8 mouse cellular contexts compared by ENCODE assay signal in the genomic region with DNA sequence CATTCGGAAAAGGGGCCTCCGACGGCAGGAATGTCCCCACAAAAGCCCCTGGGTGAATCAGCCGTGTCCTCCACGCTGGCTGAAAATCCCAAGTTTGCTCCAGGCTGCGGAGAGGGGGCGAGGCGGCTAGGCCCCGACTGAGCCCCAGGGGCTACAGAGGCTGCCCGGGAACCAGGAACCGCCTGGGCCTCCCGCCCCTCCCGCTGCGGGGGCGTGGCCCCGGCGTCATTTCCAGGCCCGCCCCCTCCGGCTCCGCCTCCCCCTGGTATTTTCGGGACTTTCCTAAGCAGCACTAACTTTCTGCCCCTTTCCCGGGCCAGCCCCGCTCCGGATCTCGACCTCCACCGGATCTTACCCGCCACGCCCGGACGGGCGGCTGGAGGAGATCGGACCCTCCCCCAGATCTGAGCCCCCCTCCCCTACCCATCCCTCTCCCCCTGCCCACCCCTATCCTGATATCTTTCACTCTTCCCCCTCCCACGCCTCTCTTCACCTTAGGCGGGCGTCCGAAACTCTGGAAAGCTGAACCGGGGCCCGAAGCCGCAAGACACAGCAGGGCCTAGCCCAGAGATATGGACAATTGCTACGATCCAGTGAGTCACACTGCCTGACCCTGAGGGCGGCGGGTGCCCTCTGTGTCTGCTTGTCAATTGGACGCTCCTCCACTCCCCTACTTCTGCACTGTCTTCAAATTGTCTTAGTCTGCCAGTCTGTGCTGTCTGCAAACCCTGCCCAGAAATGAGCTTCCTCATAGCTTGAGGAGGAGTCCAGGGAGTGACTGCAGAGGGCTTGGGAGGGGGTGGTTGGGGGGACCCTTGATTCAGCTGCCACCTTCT. TPM values are rescaled to one million over a fixed set of nuclear protein-coding genes. Genes with fewer than 3 reads are reported as not detected.
DNase-seq lines count a peak whose midpoint lies in the region; ATAC-seq and TF ChIP-seq lines count a peak whose summit lies in the region.

No protein-coding gene starts in this region.

- intact Hi-C loops in gastrocnemius, postnatal 36 days (cut with DNase I): loop anchor here (5.0 kb wide), 1 partner anchor 218 kb away; no protein-coding TSS in a partner anchor

- peak; percentile 74 for ATAC-seq in intestine, embryonic 14.5 days (replicated peaks; ENCODE audit: low FRiP score, low TSS enrichment, low read depth)
- no peak; the same call in 1 of the 2 replicates for ATAC-seq in midbrain, embryonic 16.5 days

- TF ChIP-seq POLR2A in cortical plate, adult 2 months (IDR thresholded peaks at IDR 0.05; ENCODE audit: extremely low read depth, insufficient read depth, low read length): no peak

- no peak for TF ChIP-seq CTCF in cortical plate, adult 2 months (IDR thresholded peaks at IDR 0.05; ENCODE audit: extremely low read depth, insufficient read depth, low read length)

- H3K36me3 ChIP-seq in intestine, embryonic 14.5 days (ENCODE audit: control insufficient read depth, insufficient read depth, low read length): peaks cover 14% of the 10 kb centered on the region
- no peaks in the 10 kb centered on the region for H3K36me3 ChIP-seq in midbrain, embryonic 16.5 days (ENCODE audit: control insufficient read depth, insufficient read depth, low read length)

- peak; percentile 74 for DNase-seq in right cerebral cortex, adult 18-20 months
- no peak for DNase-seq in right cerebral cortex, postnatal 25 days
- DNase-seq in gastrocnemius, postnatal 36 days: peak; percentile 84 to 85
- DNase-seq in intestine, embryonic 14.5 days (ENCODE audit: low spot score): peak; percentile 95
- DNase-seq in liver: peak; percentile 93
- peak; percentile 91 to 95 for DNase-seq in spleen, postnatal 4 days (ENCODE audit: low spot score in 2 of 2)

- peak overlapping the region; percentile 99 for H3K4me2 ChIP-seq in intestine, embryonic 14.5 days (ENCODE audit: low read length)
- peak overlapping the region; percentile 80 for H3K4me2 ChIP-seq in midbrain, embryonic 16.5 days (ENCODE audit: low read length)

- no peak overlapping the region for H3K27ac ChIP-seq in cortical plate, adult 2 months (ENCODE audit: insufficient read depth, low read length)
- H3K27ac ChIP-seq in intestine, embryonic 14.5 days (ENCODE audit: low read depth): peak overlapping the region; percentile 71
- H3K27ac ChIP-seq in midbrain, embryonic 16.5 days (ENCODE audit: low read length): no peak overlapping the region

- peak overlapping the region; percentile 46 for H3K4me3 ChIP-seq in cortical plate, adult 2 months (ENCODE audit: insufficient read depth, low read length)
- peak overlapping the region; percentile 64 for H3K4me3 ChIP-seq in intestine, embryonic 14.5 days (ENCODE audit: low read depth, low read length)
- H3K4me3 ChIP-seq in midbrain, embryonic 16.5 days (ENCODE audit: low read depth, low read length): peak overlapping the region; percentile 45

- no peaks in the 10 kb centered on the region for H3K4me1 ChIP-seq in cortical plate, adult 2 months (ENCODE audit: control insufficient read depth, insufficient read depth, low read length)
- H3K4me1 ChIP-seq in intestine, embryonic 14.5 days (replicated peaks; ENCODE audit: control insufficient read depth, insufficient read depth, low read length): peaks cover 15% of the 10 kb centered on the region
- peaks cover 22% of the 10 kb centered on the region for H3K4me1 ChIP-seq in midbrain, embryonic 16.5 days (ENCODE audit: control insufficient read depth, insufficient read depth, low read length)

- peak overlapping the region; percentile 55 for H3K9ac ChIP-seq in intestine, embryonic 14.5 days (ENCODE audit: low read length)
- peak overlapping the region; percentile 54 for H3K9ac ChIP-seq in midbrain, embryonic 16.5 days (ENCODE audit: low read depth, low read length)

- H3K9me3 ChIP-seq in intestine, embryonic 14.5 days (ENCODE audit: control insufficient read depth, low read length): no peaks in the 10 kb centered on the region
- H3K9me3 ChIP-seq in midbrain, embryonic 16.5 days (replicated peaks; ENCODE audit: control insufficient read depth, low read length, poor library complexity, severe bottlenecking): no peaks in the 10 kb centered on the region

- under 1% methylated on average over 43 of the region's 43 CpGs for WGBS in intestine, embryonic 14.5 days
- under 1% methylated on average over 43 of the region's 43 CpGs for WGBS in midbrain, embryonic 16.5 days

- H3K27me3 ChIP-seq in intestine, embryonic 14.5 days (replicated peaks; ENCODE audit: control insufficient read depth, insufficient read depth, low read length): no peaks in the 10 kb centered on the region
- H3K27me3 ChIP-seq in midbrain, embryonic 16.5 days (ENCODE audit: control insufficient read depth, insufficient read depth, low read depth, low read length): peaks cover 29% of the 10 kb centered on the region

RNA-seq across cellular contexts. Expression of a gene that starts 1.5 kb away (rescaled TPM):
- 2.4 and 2.8 TPM in 2 replicates for polyA plus RNA-seq in cortical plate, adult 2 months (2012; rRNA removed)
- total RNA-seq in gastrocnemius, postnatal 36 days (2021): 1 to 10 TPM; 7.3 to 8.6 TPM
- 7.9 and 9.2 TPM in 2 replicates for polyA plus RNA-seq in intestine, embryonic 14.5 days (2014; fragmentation: Nextera tagmentation; extraction: Ambion mirVana)
- 1.3 and 1.5 TPM in 2 replicates for polyA plus RNA-seq in midbrain, embryonic 16.5 days (2015; fragmentation: Nextera tagmentation; extraction: Ambion mirVana)

RNA-seq across cellular contexts. Expression of a gene that starts 21.3 kb away (rescaled TPM):
- 617 and 701 TPM in 2 replicates for polyA plus RNA-seq in cortical plate, adult 2 months (2012; rRNA removed)
- total RNA-seq in gastrocnemius, postnatal 36 days (2021): under 1 TPM; 0.51 to 0.62 TPM
- polyA plus RNA-seq in intestine, embryonic 14.5 days (2014; fragmentation: Nextera tagmentation; extraction: Ambion mirVana): 36.4 and 43.9 TPM in 2 replicates
- 129 and 146 TPM in 2 replicates for polyA plus RNA-seq in midbrain, embryonic 16.5 days (2015; fragmentation: Nextera tagmentation; extraction: Ambion mirVana)

RNA-seq across cellular contexts. Expression of a gene that starts 22.3 kb away (rescaled TPM):
- polyA plus RNA-seq in cortical plate, adult 2 months (2012; rRNA removed): 42.8 and 42.9 TPM in 2 replicates
- total RNA-seq in gastrocnemius, postnatal 36 days (2021): 1 to 10 TPM; 2.7 to 2.9 TPM
- polyA plus RNA-seq in intestine, embryonic 14.5 days (2014; fragmentation: Nextera tagmentation; extraction: Ambion mirVana): 17.5 and 17.7 TPM in 2 replicates
- polyA plus RNA-seq in midbrain, embryonic 16.5 days (2015; fragmentation: Nextera tagmentation; extraction: Ambion mirVana): 49.5 and 51.3 TPM in 2 replicates

RNA-seq across cellular contexts. Expression of a gene that starts 32.9 kb away (rescaled TPM):
- 233 and 235 TPM in 2 replicates for polyA plus RNA-seq in cortical plate, adult 2 months (2012; rRNA removed)
- total RNA-seq in gastrocnemius, postnatal 36 days (2021): 10 to 100 TPM; 55.9 to 56.4 TPM
- 154 and 176 TPM in 2 replicates for polyA plus RNA-seq in intestine, embryonic 14.5 days (2014; fragmentation: Nextera tagmentation; extraction: Ambion mirVana)
- 313 and 332 TPM in 2 replicates for polyA plus RNA-seq in midbrain, embryonic 16.5 days (2015; fragmentation: Nextera tagmentation; extraction: Ambion mirVana)

RNA-seq across cellular contexts. Expression of a gene that starts 35.3 kb away (rescaled TPM):
- polyA plus RNA-seq in cortical plate, adult 2 months (2012; rRNA removed): 35.9 and 40.5 TPM in 2 replicates
- total RNA-seq in gastrocnemius, postnatal 36 days (2021): 1 to 10 TPM in 1 of 2 experiments, under 1 TPM in 1; 0.79 to 1.1 TPM
- 12.3 and 12.7 TPM in 2 replicates for polyA plus RNA-seq in intestine, embryonic 14.5 days (2014; fragmentation: Nextera tagmentation; extraction: Ambion mirVana)
- 10.7 and 11.8 TPM in 2 replicates for polyA plus RNA-seq in midbrain, embryonic 16.5 days (2015; fragmentation: Nextera tagmentation; extraction: Ambion mirVana)
